Mouse (Mus musculus) limb, embryonic 11.5 days (tissue): Measurements from ENCODE around the gene Tspo2. TPM values are rescaled to one million over a fixed set of nuclear protein-coding genes. Genes with fewer than 3 reads are reported as not detected.
A peak's percentile ranks its signal among the peaks of the same experiment; 100 is the strongest.
"Not testable (repeated sequence)": the region's sequence is repeated elsewhere in the genome, so short reads cannot be mapped to it uniquely, and the experiment has no call there.

Experiments used
- ATAC-seq: fragments of 200-750 bp; cut with Nextera tagmentation; 2 replicates; pipeline ENCODE4 v1.8.0; 2017; ENCODE audit warnings: low read depth; ENCODE audit not compliant: insufficient number of reproducible peaks, low FRiP score, low TSS enrichment
- DNase-seq: peaks from one replicate; pipeline ENCODE4 v3.0.0-alpha.2; 2015; ENCODE audit warnings: low spot score
- H3K27ac ChIP-seq: fragments of 300-500 bp; sonication (generic); replicated peaks from 2 replicates; pipeline ENCODE4 v1.5.1; 2014; ENCODE audit warnings: low read depth, mild to moderate bottlenecking, low read length
- H3K27me3 ChIP-seq: fragments of 300-500 bp; sonication (generic); 2 replicates; pipeline ENCODE4 v1.6.1; 2014; ENCODE audit warnings: mild to moderate bottlenecking, low read length, mixed read lengths; ENCODE audit not compliant: control insufficient read depth, insufficient read depth
- H3K36me3 ChIP-seq: fragments of 300-500 bp; sonication (generic); 2 replicates; pipeline ENCODE4 v1.6.1; 2014; ENCODE audit warnings: mild to moderate bottlenecking, low read length, moderate library complexity, mixed read lengths; ENCODE audit not compliant: control insufficient read depth, insufficient read depth
- H3K4me1 ChIP-seq: fragments of 300-500 bp; sonication (generic); 2 replicates; pipeline ENCODE4 v1.6.1; 2014; ENCODE audit warnings: low read length, mixed read lengths; ENCODE audit not compliant: control insufficient read depth, insufficient read depth
- H3K4me2 ChIP-seq: fragments of 300-500 bp; sonication (generic); 2 replicates; pipeline ENCODE4 v1.6.1; 2014; ENCODE audit warnings: low read depth, mild to moderate bottlenecking, moderate library complexity; ENCODE audit not compliant: severe bottlenecking
- H3K4me3 ChIP-seq: fragments of 300-500 bp; sonication (generic); 2 replicates; pipeline ENCODE4 v1.5.1; 2014; ENCODE audit warnings: low read depth, low read length
- H3K9ac ChIP-seq: fragments of 300-500 bp; sonication (generic); 2 replicates; pipeline ENCODE4 v1.6.1; 2014; ENCODE audit warnings: mild to moderate bottlenecking, low read length
- H3K9me3 ChIP-seq: fragments of 300-500 bp; sonication (generic); 2 replicates; pipeline ENCODE4 v1.6.1; 2016; ENCODE audit warnings: low read length; ENCODE audit not compliant: control insufficient read depth
- WGBS: fragments of 180-500 bp; shearing (Covaris S2); extraction: QIAGEN DNeasy Blood & Tissue Kit; methylation state at CpG from one replicate; pipeline ENCODE4 v1.1.7; 2014; 5-methylcytosine and 5-hydroxymethylcytosine counted together
- polyA plus RNA-seq: library from polyadenylated mRNA; unstranded; fragments of >200 nt; fragmentation: Nextera tagmentation; extraction: Ambion mirVana; gene quantifications from 2 replicates; pipeline ENCODE4 v1.2.1, GENCODE M21; 2014

Tspo2 gene
- polyA plus RNA-seq, 1 experiment from 2014 or later, result 0.63 TPM

DNA sequence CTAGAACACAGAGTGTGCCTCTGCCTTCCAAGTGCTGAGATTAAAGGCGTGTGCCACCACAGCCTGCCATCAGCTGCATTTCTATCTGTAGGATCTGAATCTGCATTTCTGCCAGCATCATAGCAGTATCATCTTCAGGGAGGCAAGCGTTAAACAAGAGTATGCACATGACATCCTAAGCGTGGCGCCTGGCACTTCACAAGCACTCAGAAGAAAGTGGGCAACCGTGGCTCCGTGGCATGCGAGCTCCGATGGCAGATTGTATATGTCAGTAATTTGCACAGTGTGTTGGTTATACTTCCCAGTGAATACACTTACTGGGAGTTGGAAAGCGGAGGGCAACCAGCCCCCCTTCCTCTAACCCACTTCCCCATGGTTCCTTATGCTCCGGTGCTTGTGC lies 28.6 kb upstream of the Tspo2 start:
- Histone ChIP-seq H3K9me3 (no peaks in the 10 kb centered on the region), H3K4me3 (no peak overlapping the region), H3K36me3 (no peaks in the 10 kb centered on the region), H3K9ac (no peak overlapping the region), H3K27me3 (no peaks in the 10 kb centered on the region), H3K27ac (no peak overlapping the region), H3K4me1 (no peaks in the 10 kb centered on the region), H3K4me2 (no peak overlapping the region)
- ATAC-seq (no peak), DNase-seq (no peak)
- 88% methylated on average over 10 of the region's 10 CpGs for WGBS

DNA sequence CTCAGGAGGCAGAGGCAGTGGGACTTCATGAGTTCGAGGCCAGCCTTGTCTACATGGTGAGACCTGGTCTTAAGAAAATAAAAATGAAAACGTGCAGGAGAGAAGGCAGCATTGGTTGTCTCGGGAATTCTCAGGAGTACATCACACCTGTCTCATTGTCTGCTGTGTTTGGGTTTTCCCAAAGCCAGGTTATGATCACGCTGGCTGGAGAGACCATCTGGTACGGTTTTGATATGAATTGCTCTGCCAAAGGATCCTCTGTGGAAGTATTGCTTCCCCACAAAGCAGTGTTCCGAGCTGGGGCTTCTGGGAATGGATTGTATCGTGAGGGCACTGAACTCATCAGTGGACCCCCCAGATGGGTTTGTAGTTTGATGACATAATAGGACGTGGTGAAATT lies 24.1 kb upstream of the Tspo2 start:
- WGBS, result 89% methylated on average over 8 of the region's 8 CpGs
- no peak for ATAC-seq
- H3K27me3 ChIP-seq, result no peaks in the 10 kb centered on the region

DNA sequence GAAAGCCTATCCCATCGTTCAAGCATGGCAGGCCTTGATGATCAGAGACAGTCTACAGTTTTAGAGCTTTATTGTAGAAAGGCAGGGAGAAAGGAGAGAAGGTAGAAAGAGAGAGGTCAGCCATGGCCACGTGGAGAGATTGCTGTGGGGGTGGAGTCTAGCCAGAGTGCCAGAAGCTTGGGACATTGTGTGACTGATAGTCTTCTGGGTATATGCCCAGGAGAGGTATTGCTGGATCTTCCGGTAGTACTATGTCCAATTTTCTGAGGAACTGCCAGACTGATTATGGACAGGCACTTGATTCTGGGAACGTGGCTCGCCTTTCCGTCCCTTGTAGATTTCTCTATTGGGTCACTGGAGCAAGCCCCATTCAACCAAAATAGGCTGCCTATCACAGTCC lies 23.0 kb upstream of the Tspo2 start:
- not testable (repeated sequence) for H3K36me3 ChIP-seq, H3K27ac ChIP-seq, H3K4me3 ChIP-seq, DNase-seq, ATAC-seq, H3K9me3 ChIP-seq, H3K4me1 ChIP-seq, H3K4me2 ChIP-seq, H3K9ac ChIP-seq, H3K27me3 ChIP-seq
- WGBS, result 80% methylated on average over 6 of the region's 6 CpGs

More for the DNA sequence above, 24.1 kb upstream of the Tspo2 start:
- no peaks in the 10 kb centered on the region for H3K4me1 ChIP-seq
- H3K27ac ChIP-seq, result no peak overlapping the region
- no peak for DNase-seq
- no peaks in the 10 kb centered on the region for H3K36me3 ChIP-seq
- no peaks in the 10 kb centered on the region for H3K9me3 ChIP-seq
- H3K4me2 ChIP-seq, result no peak overlapping the region
- H3K4me3 ChIP-seq, result no peak overlapping the region
- no peak overlapping the region for H3K9ac ChIP-seq

DNA sequence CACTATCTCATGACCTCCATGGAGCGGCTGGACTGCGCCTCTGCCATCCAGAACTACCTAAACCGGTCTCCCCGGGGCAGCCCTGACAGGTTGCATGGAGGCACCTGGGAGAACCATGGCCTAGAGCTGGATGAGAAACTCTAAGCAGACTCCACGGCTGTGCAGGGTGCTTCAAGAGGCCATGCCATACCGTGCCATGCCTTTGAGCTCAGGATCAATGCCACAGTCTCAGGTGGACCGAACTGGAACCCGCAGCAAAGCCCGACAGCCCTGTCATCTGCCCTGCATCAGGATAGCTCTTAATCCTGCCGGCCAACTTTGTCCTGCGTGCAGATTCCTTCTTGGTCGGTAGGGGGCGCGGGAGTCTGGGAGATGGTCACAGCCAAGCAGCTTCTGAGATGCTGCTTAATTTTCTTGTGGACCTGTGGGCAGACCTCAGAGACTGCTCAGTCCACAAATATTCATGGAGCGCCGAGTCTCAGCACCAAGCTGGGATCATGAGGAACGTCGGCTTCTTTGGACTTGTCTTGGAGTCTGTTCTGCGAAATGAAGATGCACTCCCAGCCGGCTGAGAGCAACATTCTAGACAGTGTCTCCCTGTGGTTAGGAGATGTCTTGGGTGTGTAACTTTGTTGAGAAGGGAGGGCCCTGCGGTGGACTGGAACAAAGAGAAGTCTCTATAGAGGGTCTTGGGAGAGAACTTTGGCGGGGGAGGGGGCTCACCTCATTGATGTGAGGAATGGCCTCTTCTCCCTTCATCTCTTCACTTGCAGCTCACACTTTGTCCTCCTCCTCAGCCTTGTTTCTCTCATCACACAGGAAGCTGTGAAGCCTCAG lies 16.3 kb upstream of the Tspo2 start:
- H3K4me2 ChIP-seq, result peak overlapping the region; percentile 27; the same call in 1 of the 2 replicates
- WGBS, result 8% methylated on average over 22 of the region's 22 CpGs

DNA sequence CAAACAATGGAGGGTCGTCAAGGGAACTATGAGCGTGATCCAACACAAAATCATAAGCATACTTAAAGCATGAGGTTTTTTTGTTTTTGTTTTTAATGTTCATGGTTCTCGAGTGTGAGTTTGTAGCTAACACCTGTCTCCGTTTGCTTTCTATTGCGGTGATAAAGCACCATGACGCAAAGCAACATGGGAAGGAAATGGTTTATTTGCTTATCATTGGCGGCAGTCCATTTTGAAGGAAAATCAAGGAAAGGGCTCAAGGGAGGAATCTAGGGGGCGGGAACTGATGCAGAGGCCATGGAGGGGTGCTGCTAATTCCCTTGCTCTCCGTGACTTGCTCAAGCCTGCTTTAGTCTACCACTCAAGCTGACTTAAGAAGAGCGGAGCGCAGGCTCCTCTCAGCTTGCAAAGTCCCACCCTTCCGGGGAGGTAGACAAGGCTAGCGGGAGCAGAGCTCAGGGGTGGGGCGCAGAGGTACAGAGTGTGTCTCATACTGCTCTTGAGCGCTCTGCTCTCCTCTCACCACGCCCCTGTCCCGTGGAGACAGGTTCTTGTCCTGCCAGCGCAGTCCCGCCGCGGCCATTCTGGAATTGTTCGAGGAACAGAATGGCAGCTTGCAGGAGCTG lies 15.6 kb upstream of the Tspo2 start:
- no peak overlapping the region for H3K4me3 ChIP-seq
- H3K4me2 ChIP-seq, result peak overlapping the region; percentile 27; the same call in 1 of the 2 replicates
- DNase-seq (no peak), ATAC-seq (no peak)
- H3K9me3 ChIP-seq, result no peaks in the 10 kb centered on the region
- H3K27me3 ChIP-seq, result peaks cover 6% of the 10 kb centered on the region; the same call in 1 of the 2 replicates
- H3K36me3 ChIP-seq, result no peaks in the 10 kb centered on the region
- WGBS, result 33% methylated on average over 22 of the region's 22 CpGs
- H3K27ac ChIP-seq, result no peak overlapping the region
- no peaks in the 10 kb centered on the region for H3K4me1 ChIP-seq
- no peak overlapping the region for H3K9ac ChIP-seq

More for the DNA sequence above, 16.3 kb upstream of the Tspo2 start:
- ATAC-seq (peak; percentile 57; the same call in 1 of the 2 replicates), DNase-seq (peak; percentile 91)
- Histone ChIP-seq H3K36me3 (no peaks in the 10 kb centered on the region), H3K9me3 (no peaks in the 10 kb centered on the region), H3K4me3 (no peak overlapping the region), H3K9ac (no peak overlapping the region), H3K4me1 (no peaks in the 10 kb centered on the region), H3K27me3 (peaks cover 6% of the 10 kb centered on the region; the same call in 1 of the 2 replicates), H3K27ac (no peak overlapping the region)

DNA sequence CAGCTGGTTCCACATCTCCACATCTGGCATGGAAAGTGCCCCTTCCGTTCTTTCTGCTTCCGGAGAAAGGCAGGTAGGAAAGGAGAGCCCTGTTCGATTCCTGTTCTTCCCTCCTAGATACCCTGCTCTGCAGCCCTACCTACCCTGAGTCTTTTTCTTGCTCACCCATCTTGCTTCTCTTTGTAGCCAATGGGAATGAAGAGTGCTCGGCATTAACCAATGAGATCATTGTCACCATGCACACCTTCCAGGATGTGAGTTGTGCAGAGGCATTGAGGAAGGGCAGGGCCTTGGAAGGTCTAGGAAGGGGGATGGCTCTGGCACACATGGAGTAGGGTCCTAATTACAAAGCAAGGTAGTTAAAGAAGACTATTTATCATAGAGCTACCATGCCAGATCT lies 12.1 kb upstream of the Tspo2 start:
- peaks cover 6% of the 10 kb centered on the region; the same call in 1 of the 2 replicates for H3K27me3 ChIP-seq
- no peak overlapping the region for H3K27ac ChIP-seq
- H3K4me3 ChIP-seq, result no peak overlapping the region
- no peak overlapping the region for H3K4me2 ChIP-seq
- WGBS, result 96% methylated on average over 4 of the region's 4 CpGs
- H3K9me3 ChIP-seq, result no peaks in the 10 kb centered on the region
- DNase-seq (no peak), ATAC-seq (no peak)
- no peak overlapping the region for H3K9ac ChIP-seq
- H3K36me3 ChIP-seq, result no peaks in the 10 kb centered on the region
- no peaks in the 10 kb centered on the region for H3K4me1 ChIP-seq

DNA sequence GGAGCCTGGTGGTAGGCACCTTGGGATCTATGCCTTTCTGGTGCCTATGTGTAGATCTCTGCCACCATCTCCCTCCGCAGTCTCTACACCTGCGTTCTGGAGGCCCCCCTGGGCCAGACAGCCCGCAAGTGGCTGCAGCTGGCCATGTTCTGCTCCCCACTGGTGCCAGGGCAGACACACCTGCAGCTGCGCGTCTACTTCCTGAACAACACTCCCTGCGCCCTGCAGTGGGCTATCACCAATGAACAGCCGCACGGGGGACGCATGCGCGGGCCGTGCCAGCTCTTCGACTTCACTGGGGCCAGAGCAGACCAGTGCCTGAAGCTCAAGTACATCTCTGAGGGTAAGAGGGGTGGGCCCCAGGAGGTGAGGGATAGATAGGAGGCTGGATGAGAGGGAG lies 10.8 kb upstream of the Tspo2 start:
- no peak for DNase-seq
- Histone ChIP-seq H3K27ac (no peak overlapping the region), H3K9me3 (no peaks in the 10 kb centered on the region), H3K4me1 (no peaks in the 10 kb centered on the region), H3K36me3 (no peaks in the 10 kb centered on the region), H3K27me3 (peaks cover 3% of the 10 kb centered on the region; the same call in 1 of the 2 replicates), H3K9ac (no peak overlapping the region), H3K4me2 (no peak overlapping the region), H3K4me3 (no peak overlapping the region)
- ATAC-seq, result no peak
- WGBS, result 91% methylated on average over 13 of the region's 13 CpGs

DNA sequence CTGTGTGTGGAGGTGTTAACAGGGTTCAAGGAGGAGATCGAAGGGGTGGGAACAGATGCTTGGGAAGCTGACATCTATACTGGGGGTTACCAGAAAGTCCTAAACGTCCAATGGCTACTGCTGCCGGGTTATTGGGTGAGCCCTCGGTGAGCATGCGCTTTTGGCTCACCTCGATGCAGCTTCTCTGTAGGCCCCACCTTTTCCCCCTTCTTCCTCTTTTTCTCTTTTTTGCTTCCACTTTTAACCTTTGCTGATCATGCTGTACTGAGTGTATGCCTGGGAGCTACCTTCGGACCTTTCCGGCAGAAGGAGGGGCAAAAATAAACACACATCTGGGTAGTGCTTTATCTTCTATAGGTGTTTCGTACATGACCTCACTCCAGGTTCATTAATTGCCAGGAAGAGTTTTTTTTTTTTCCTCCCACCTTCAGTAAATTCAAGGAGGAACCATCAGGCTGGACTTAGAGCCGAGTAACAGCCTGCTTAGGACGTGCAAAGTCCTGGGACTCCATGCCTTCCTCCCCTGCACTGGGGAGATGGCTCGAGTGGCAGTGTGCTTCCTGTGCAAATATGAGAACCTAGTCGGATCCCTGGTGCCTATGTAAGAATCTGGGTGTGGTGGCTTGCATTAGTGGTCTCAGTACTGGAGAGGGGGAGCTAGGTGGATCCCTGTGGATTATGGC lies 6.8 kb upstream of the Tspo2 start:
- 82% methylated on average over 13 of the region's 13 CpGs for WGBS
- H3K9me3 ChIP-seq, result no peaks in the 10 kb centered on the region
- H3K4me2 ChIP-seq, result no peak overlapping the region
- no peaks in the 10 kb centered on the region for H3K36me3 ChIP-seq
- no peak overlapping the region for H3K4me3 ChIP-seq
- H3K9ac ChIP-seq, result no peak overlapping the region
- H3K27me3 ChIP-seq, result no peaks in the 10 kb centered on the region
- DNase-seq (no peak), ATAC-seq (no peak)
- no peak overlapping the region for H3K27ac ChIP-seq
- H3K4me1 ChIP-seq, result no peaks in the 10 kb centered on the region
